Mouse (Mus musculus) thymus, postnatal 25 days (tissue): ENCODE data around the gene Ddx58.

Experiments used
- DNase-seq: peaks from one replicate; pipeline ENCODE4 v3.0.0; 2022

Gene Ddx58

GRCm38 (mm10) chr4:40233062-40233664 is 6.5 kb downstream of the Ddx58 start:
- DNase-seq = no peak

- no peak for DNase-seq
Measured at GRCm38 (mm10) chr4:40229723-40230122, 9.9 kb downstream of the Ddx58 start.

- no peak for DNase-seq
Measured at GRCm38 (mm10) chr4:40227886-40228285, 11.7 kb downstream of the Ddx58 start.

GRCm38 (mm10) chr4:40227131-40227530 is 12.5 kb downstream of the Ddx58 start:
- no peak for DNase-seq

- DNase-seq = no peak
Measured at GRCm38 (mm10) chr4:40226095-40226494, 13.5 kb downstream of the Ddx58 start.

GRCm38 (mm10) chr4:40221876-40222585 is 17.6 kb downstream of the Ddx58 start:
- no peak for DNase-seq

- DNase-seq = no peak
Measured at GRCm38 (mm10) chr4:40221004-40221760, 18.4 kb downstream of the Ddx58 start.

- no peak for DNase-seq
Measured at GRCm38 (mm10) chr4:40220437-40220836, 19.2 kb downstream of the Ddx58 start.

- peak; percentile 66 for DNase-seq
Measured at GRCm38 (mm10) chr4:40218382-40218781, 21.2 kb downstream of the Ddx58 start.

- no peak for DNase-seq
Measured at GRCm38 (mm10) chr4:40217910-40218309, 21.7 kb downstream of the Ddx58 start.

- no peak for DNase-seq
Measured at GRCm38 (mm10) chr4:40212177-40212576, 27.5 kb downstream of the Ddx58 start.

GRCm38 (mm10) chr4:40207701-40208100 is 31.9 kb downstream of the Ddx58 start:
- DNase-seq = no peak

- DNase-seq = no peak
Measured at GRCm38 (mm10) chr4:40205231-40205903, 34.3 kb downstream of the Ddx58 start.

- no peak for DNase-seq
Measured at GRCm38 (mm10) chr4:40204374-40204773, 35.3 kb downstream of the Ddx58 start.

GRCm38 (mm10) chr4:40202205-40202604 is 37.4 kb downstream of the Ddx58 start:
- DNase-seq = no peak

GRCm38 (mm10) chr4:40195336-40195735 is 44.3 kb downstream of the Ddx58 start:
- no peak for DNase-seq

GRCm38 (mm10) chr4:40193461-40193860 is 46.2 kb downstream of the Ddx58 start:
- DNase-seq = no peak

- no peak for DNase-seq
Measured at GRCm38 (mm10) chr4:40192246-40192645, 47.4 kb downstream of the Ddx58 start.

GRCm38 (mm10) chr4:40187956-40188355 is 51.7 kb downstream of the Ddx58 start:
- DNase-seq = no peak

- DNase-seq = no peak
Measured at GRCm38 (mm10) chr4:40184470-40184869, 55.2 kb downstream of the Ddx58 start.

- no peak for DNase-seq
Measured at GRCm38 (mm10) chr4:40183781-40184180, 55.8 kb downstream of the Ddx58 start.

- peak; percentile 74 for DNase-seq
Measured at GRCm38 (mm10) chr4:40182651-40183320, 56.8 kb downstream of the Ddx58 start.

GRCm38 (mm10) chr4:40181681-40182080 is 57.9 kb downstream of the Ddx58 start:
- no peak for DNase-seq
